Mouse (Mus musculus) kidney, adult 8-10 months (tissue): ENCODE results near the gene Tex33.

Experiments used
- DNase-seq, 2 experiments: peaks; one replicate each; pipeline ENCODE4 v3.0.0; 2022

The Tex33 gene

GRCm38 (mm10) chr15:78414157-78414556 lies 18.4 kb upstream of the Tex33 start:
- no peak for DNase-seq

GRCm38 (mm10) chr15:78413719-78414117 lies 18.0 kb upstream of the Tex33 start:
- DNase-seq = no peak

GRCm38 (mm10) chr15:78413083-78413718 lies 17.5 kb upstream of the Tex33 start:
- no peak for DNase-seq

DNA sequence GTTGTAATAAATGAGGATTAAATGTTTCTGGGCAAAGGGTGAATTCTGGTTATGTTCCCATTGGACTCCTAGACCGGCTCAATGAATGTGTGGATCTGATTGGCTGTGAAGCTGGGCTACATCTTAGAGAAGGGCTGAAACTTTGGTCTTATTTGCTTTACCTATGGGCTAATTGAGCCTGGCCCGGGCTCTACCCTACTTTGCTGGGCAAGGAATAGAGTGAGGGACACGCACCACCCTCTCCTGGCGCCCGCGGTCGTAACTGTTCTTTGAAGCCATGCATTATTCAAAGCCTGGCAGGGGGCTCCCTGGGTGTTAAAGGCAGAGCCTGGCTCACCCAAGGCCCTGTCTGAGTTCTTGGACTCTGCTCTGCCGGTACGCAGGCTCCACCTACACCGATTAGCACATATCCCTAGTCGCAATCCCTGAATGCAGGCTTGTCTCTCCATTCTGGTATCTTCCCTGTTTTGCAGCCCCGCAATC lies 13.9 kb upstream of the Tex33 start:
- peak; percentile 72 to 81 for DNase-seq

DNA sequence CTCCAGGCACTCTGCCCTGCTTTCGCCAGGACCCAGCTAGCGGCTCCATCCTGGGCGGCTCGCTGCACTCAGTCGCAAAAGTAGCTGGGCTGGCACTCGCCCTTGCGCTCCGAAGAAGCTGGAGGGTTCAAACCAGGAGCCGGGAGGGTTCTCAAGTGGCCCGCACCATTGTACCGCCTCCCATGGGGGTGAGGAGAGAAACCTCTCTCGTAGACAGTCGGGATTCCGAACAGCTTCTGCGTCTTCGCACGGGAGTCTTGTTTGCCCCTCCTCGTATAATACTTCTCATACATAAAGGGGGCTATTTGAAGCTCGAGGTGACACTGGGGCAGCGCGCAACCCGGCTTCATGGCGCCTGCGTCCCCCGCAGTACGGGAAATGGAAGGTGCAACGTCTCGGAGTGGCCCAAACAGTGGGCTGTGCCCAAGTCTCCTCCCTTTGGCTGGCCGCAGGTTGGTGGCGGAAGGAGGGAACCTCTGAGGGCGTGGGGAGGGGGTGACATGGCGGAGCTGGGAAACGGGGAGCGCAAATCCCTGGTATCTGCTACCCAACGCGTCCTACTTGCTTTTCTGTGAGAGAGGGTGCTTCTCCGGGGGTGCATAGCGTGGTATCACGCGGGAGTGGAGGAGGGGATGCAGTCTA lies 10.7 kb upstream of the Tex33 start, which contains the start of gene Mpst:
Mpst (plus strand) TSS at position 124 of the 642 bp plus-strand sequence.
- peak; percentile 91 to 92 for DNase-seq

GRCm38 (mm10) chr15:78405517-78406211 lies 10.0 kb upstream of the Tex33 start, which contains the start of gene Tst:
Tst (minus strand) TSS chr15:78405907.
- peak; percentile 99 for DNase-seq

GRCm38 (mm10) chr15:78405098-78405497 lies 9.4 kb upstream of the Tex33 start:
- DNase-seq = no peak

GRCm38 (mm10) chr15:78403896-78404295 lies 8.2 kb upstream of the Tex33 start:
- peak; percentile 87 to 89 for DNase-seq

DNA sequence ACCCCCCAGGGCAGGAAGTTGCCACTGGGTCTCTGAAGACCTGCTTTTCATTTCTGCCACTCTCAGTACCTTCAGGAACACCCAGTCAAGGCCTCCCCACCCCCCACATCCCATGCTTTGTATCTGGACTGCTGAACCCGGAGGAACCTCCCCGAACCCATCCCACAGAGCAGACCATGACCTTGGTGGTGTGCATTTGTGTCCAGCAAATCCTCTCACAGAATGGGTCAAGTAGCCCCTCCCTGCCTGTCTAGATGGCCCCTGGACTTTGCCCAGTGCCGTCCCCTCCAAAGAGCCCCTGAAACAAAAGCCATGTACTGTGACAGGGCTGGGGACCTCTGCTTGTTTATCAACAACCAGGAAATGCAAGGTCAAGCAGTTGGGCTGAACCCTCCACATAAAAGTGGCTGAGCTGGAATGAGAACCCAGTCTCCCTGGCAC lies 7.6 kb upstream of the Tex33 start:
- peak; percentile 82 to 90 for DNase-seq

DNA sequence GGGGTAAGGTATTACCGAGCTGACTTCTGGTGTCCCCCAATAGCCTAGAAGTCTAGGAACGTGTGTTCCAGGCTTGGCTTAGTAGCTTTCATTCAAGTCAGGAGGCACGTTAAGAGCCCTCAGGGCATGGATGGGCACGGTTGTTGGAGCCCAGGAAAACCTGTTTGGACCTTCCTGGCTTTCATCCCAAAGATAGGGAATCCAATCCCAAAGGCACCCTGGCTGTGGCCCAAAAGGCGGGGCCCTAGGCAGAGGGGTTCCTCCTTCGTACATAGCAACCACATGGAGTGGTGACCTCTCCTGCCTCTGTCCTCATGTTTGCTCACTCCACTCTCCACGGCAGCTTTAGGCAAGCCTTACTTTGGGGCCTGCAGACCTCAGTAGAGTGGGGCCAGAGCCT lies 6.7 kb upstream of the Tex33 start:
- peak in 1 of 2 experiments; percentile 54 for DNase-seq

DNA sequence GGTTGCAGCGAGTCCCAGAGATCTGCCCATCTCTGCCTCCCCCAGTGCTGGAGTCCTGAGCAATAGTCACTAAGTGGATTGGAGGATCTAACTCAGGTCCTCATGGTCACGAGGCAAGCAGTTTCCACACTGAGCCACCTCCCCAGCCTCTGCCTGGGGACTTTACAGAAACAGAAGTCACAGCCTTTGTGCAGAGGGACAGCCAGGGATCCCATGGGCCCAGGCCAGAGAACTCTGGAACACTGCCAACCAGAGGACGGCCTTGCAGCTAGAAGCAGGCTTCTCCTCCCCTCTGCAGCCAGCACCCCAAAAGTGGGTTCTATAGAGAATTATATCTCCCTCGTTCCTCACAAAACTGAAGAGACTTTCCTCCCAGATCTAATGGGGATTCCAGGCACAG lies 6.2 kb upstream of the Tex33 start:
- peak; percentile 71 to 75 for DNase-seq

DNA sequence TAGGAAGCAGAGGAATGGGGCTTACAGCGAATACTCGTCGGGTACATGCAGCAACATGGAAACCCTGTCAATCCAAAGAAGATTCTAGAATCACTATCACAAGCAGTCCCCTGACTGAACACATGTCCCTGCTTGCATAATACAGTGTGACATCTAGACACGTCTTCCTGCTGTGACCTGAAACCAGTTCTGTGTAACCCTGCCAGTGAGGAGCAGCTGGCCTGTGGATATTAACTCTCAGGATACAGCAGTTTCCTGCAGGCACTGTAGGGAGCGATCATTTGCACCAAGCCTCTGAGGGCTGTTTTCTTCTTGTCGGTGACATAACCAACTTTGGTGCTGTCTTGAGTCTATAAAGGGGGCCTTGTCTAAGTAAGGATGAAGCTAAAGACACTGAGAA lies 5.6 kb upstream of the Tex33 start:
- DNase-seq = no peak

- DNase-seq = no peak
Measured at GRCm38 (mm10) chr15:78390855-78391254, 4.9 kb downstream of the Tex33 start.

GRCm38 (mm10) chr15:78385564-78385963 lies 10.1 kb downstream of the Tex33 start:
- no peak for DNase-seq

DNA sequence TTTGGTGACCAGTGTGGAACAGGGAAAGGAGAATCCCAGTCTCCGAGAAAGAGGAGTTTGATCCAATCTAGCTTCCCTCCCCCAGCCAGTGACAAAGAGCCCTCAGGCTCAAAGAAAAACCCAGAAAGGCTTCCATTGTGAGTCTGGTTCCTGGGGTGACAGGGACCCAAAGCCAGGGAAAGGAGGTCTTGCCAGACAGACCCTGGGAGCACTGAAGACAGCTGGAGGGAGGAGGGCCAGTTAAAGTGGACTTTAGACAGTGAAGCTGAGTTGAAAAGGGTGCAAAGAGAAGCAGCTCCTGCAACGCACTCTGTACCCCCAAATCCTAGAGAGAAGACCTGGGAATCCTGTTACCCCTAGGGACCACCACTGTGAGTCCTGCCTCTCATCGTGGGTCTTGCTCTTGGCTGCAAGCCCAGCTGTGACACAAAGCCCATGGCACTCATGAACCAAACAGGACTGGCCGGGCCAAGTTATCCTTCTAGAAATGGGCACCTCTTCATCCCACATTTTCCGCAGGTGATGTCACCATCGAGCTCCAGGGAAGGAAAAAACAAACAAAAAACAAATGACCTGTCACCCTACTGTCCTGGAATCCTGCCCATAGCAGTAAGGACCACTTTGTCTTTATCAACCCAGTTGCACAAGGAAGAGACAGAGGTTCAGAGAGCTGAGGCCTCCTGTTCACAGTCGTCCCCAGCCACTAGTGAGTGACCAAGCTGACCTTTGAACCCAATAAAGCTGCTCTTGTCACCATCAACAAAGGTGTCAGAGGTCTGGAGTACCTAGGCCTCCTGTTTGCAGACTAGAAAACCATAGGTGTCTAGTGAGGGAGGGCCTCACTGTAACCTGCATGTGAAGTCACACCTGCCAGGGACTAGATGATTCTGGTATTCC lies 11.2 kb downstream of the Tex33 start:
- DNase-seq = no peak

- DNase-seq = peak; percentile 78 to 80
Measured at GRCm38 (mm10) chr15:78383450-78384219, 12.1 kb downstream of the Tex33 start.

- DNase-seq = no peak
Measured at GRCm38 (mm10) chr15:78382115-78382514, 13.6 kb downstream of the Tex33 start.

- DNase-seq = no peak
Measured at GRCm38 (mm10) chr15:78380741-78381140, 15.0 kb downstream of the Tex33 start.

- DNase-seq = no peak
Measured at GRCm38 (mm10) chr15:78380208-78380607, 15.5 kb downstream of the Tex33 start.

DNA sequence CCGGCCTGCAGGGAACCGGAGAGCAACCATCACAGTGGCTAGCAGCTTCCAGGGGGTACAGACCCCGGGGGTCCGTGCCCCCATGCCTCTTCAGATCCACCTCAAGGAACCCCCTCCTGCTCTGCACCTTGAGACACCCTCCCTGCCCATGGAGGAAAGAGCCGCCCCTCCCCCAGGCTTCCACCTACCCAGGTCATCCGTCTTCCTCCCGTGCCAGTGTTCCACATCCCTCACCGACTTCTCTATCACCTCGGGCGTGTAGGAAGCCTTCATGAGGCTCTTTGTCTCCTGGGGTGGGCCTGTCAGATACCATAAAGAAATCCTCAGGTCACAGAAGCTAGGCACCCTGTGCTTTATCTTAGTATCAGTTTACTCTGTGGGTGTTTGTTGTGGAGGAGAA lies 17.2 kb downstream of the Tex33 start:
- no peak for DNase-seq

GRCm38 (mm10) chr15:78377859-78378258 lies 17.9 kb downstream of the Tex33 start:
- no peak for DNase-seq

GRCm38 (mm10) chr15:78374204-78374603 lies 21.5 kb downstream of the Tex33 start:
- DNase-seq = no peak
